Mouse (Mus musculus) midbrain, embryonic 12.5 days (tissue): ENCODE data around the gene Atxn7l1. TPM values are rescaled to one million over a fixed set of nuclear protein-coding genes. Genes with fewer than 3 reads are reported as not detected.

ENCODE experiments used
- ATAC-seq: fragments of 200-750 bp; cut with Nextera tagmentation; 2 replicates; pipeline ENCODE4 v1.8.0; 2017; ENCODE audit warnings: low read depth, moderate TSS enrichment, moderate library complexity; ENCODE audit not compliant: low FRiP score
- H3K27ac ChIP-seq: fragments of 300-500 bp; sonication (generic); replicated peaks from 2 replicates; pipeline ENCODE4 v1.5.1; 2016; ENCODE audit warnings: mild to moderate bottlenecking
- H3K27me3 ChIP-seq: fragments of 300-500 bp; sonication (generic); 2 replicates; pipeline ENCODE4 v1.6.1; 2016; ENCODE audit warnings: mild to moderate bottlenecking
- H3K36me3 ChIP-seq: fragments of 300-500 bp; sonication (generic); 2 replicates; pipeline ENCODE4 v1.6.1; 2016
- H3K4me1 ChIP-seq: fragments of 300-500 bp; sonication (generic); 2 replicates; pipeline ENCODE4 v1.6.1; 2016
- H3K4me2 ChIP-seq: fragments of 300-500 bp; sonication (generic); replicated peaks from 2 replicates; pipeline ENCODE4 v1.6.1; 2016; ENCODE audit warnings: mild to moderate bottlenecking, moderate library complexity
- H3K4me3 ChIP-seq: fragments of 300-500 bp; sonication (generic); 2 replicates; pipeline ENCODE4 v1.5.1; 2016; ENCODE audit warnings: mild to moderate bottlenecking
- H3K9ac ChIP-seq: fragments of 300-500 bp; sonication (generic); replicated peaks from 2 replicates; pipeline ENCODE4 v1.6.1; 2016; ENCODE audit warnings: mild to moderate bottlenecking, moderate library complexity
- H3K9me3 ChIP-seq: fragments of 300-500 bp; sonication (generic); 2 replicates; pipeline ENCODE4 v1.6.1; 2016; ENCODE audit warnings: mild to moderate bottlenecking
- WGBS: fragments of 180-500 bp; shearing (Covaris S2); methylation state at CpG from one replicate; pipeline ENCODE4 v1.1.7; 2016; 5-methylcytosine and 5-hydroxymethylcytosine counted together
- polyA plus RNA-seq: library from polyadenylated mRNA; unstranded; fragments of >200 nt; fragmentation: Nextera tagmentation; extraction: Ambion mirVana; gene quantifications from 2 replicates; pipeline ENCODE4 v1.2.1, GENCODE M21; 2016

Gene Atxn7l1
- polyA plus RNA-seq, 1 experiment from 2014 or later = 11.3 TPM

GRCm38 (mm10) chr12:33285933-33286649 lies 138.6 kb downstream of the Atxn7l1 start:
- no peak overlapping the region for H3K27ac ChIP-seq
- H3K4me1 ChIP-seq = peaks cover 20% of the 10 kb centered on the region
- 21% methylated on average over 9 of the region's 9 CpGs for WGBS
- no peak overlapping the region for H3K4me2 ChIP-seq
- no peaks in the 10 kb centered on the region for H3K36me3 ChIP-seq
- no peaks in the 10 kb centered on the region for H3K9me3 ChIP-seq
- peak; percentile 48; the same call in 1 of the 2 replicates for ATAC-seq
- H3K4me3 ChIP-seq = no peak overlapping the region
- no peak overlapping the region for H3K9ac ChIP-seq
- no peaks in the 10 kb centered on the region for H3K27me3 ChIP-seq

DNA sequence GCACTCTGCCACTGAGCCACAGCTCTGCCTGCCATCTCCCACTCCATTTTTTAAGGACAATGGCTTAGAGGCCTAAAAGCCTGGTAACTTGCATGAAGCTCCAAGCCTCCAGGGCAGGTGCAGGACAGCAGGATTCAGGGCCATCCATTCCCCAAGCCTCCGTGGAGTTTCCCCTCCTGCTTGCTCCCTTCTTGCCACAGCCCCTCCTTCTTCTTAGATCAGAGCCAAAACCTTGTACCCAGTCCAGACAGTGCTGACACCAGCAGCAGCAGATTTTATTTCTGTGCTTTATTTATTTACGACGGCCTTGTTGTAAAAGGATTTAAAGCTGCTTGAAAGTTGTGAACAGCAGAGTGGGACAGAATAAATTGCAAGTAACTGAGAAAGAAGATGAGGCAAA lies 140.2 kb downstream of the Atxn7l1 start:
- 63% methylated on average over 3 of the region's 3 CpGs for WGBS

GRCm38 (mm10) chr12:33288746-33289145 lies 141.3 kb downstream of the Atxn7l1 start:
- peaks cover 20% of the 10 kb centered on the region for H3K4me1 ChIP-seq
- H3K4me2 ChIP-seq = no peak overlapping the region
- no peak for ATAC-seq
- H3K27ac ChIP-seq = no peak overlapping the region
- no peaks in the 10 kb centered on the region for H3K36me3 ChIP-seq
- H3K27me3 ChIP-seq = no peaks in the 10 kb centered on the region
- WGBS = 68% methylated on average over 2 of the region's 2 CpGs
- no peaks in the 10 kb centered on the region for H3K9me3 ChIP-seq
- H3K9ac ChIP-seq = no peak overlapping the region
- H3K4me3 ChIP-seq = no peak overlapping the region

More for the DNA sequence above, 140.2 kb downstream of the Atxn7l1 start:
- Histone ChIP-seq H3K27ac (no peak overlapping the region), H3K9me3 (no peaks in the 10 kb centered on the region), H3K9ac (no peak overlapping the region), H3K4me3 (no peak overlapping the region), H3K27me3 (no peaks in the 10 kb centered on the region), H3K4me1 (peaks cover 20% of the 10 kb centered on the region), H3K4me2 (no peak overlapping the region), H3K36me3 (no peaks in the 10 kb centered on the region)
- no peak for ATAC-seq

DNA sequence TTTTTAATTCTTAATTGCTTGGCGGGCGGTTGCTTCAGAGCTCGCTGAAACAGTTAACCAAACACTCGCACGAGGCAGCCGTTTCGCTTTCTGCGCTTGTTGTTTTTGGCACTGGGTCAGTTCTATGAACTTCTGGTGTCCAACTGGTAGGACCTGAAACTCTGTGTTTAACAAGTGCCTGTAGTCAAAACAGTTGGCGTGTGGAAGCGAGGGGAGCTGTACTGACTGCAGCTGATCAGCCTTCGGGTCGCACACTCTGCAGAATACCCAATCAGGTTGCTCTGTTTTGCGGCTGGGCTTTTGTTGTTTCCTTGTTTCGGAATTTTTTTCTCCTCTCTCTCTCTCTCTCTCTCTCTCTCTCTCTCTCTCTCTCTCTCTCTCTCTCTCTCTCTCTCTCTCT lies 154.6 kb downstream of the Atxn7l1 start:
- no peaks in the 10 kb centered on the region for H3K36me3 ChIP-seq
- H3K9me3 ChIP-seq = no peaks in the 10 kb centered on the region
- peaks cover 16% of the 10 kb centered on the region for H3K4me1 ChIP-seq
- H3K9ac ChIP-seq = peak overlapping the region; percentile 37
- peak overlapping the region; percentile 85 for H3K4me2 ChIP-seq
- ATAC-seq = peak; percentile 77
- peak overlapping the region; percentile 41 for H3K4me3 ChIP-seq
- no peak overlapping the region for H3K27ac ChIP-seq
- peaks cover 21% of the 10 kb centered on the region for H3K27me3 ChIP-seq
- under 1% methylated on average over 14 of the region's 14 CpGs for WGBS

DNA sequence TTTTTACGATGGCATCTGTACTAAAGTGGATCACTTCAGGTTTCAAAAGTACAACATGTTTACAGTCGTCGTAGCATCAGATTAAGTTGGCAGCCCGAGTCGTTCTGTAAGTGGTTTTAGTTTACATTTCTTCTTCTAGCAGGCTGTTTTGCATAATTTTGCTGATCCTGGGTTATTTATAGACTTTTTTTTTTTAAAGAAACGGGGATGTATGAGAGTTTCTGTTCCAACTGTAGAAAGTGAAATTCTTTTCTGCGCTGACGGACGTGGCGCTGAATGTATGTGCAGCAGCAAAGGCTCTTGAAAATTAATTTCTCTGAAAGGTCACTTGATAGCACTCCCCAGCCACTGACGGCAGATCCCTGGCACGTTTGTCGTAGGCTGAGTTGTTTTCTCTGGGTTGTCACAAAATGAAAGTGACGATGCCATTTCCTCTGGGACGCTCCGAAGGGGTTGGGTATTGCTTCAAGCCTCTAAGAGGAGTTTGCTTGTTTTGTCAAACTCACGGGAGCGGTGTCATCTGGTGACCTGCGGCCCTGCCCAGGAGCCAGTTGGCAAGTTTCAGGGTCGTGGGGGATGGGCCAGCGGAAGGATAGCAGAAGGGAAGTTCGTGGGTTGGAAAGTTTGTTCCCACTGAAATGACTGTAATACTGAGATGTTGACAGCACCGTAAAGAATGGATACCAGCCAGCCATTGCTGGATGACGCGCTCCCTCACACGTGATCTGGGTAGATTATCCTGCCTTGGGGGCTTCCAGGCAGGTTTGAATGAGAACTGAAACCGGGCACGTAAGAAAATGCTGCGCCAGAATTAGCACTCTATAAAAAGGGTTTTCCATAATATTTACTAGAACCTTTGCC lies 155.3 kb downstream of the Atxn7l1 start:
- Histone ChIP-seq H3K27ac (no peak overlapping the region), H3K4me1 (peaks cover 16% of the 10 kb centered on the region), H3K9ac (peak overlapping the region; percentile 37), H3K4me2 (peak overlapping the region; percentile 85), H3K4me3 (peak overlapping the region; percentile 41), H3K9me3 (no peaks in the 10 kb centered on the region), H3K27me3 (peaks cover 21% of the 10 kb centered on the region), H3K36me3 (no peaks in the 10 kb centered on the region)
- ATAC-seq = peak; percentile 71
- WGBS = under 1% methylated on average over 29 of the region's 29 CpGs

- Histone ChIP-seq H3K9me3 (no peaks in the 10 kb centered on the region), H3K4me2 (peak overlapping the region; percentile 85), H3K4me1 (peaks cover 16% of the 10 kb centered on the region), H3K27me3 (peaks cover 21% of the 10 kb centered on the region), H3K9ac (peak overlapping the region; percentile 37; the same call in 1 of the 2 replicates), H3K27ac (no peak overlapping the region), H3K4me3 (peak overlapping the region; percentile 41), H3K36me3 (no peaks in the 10 kb centered on the region)
- WGBS = 4% methylated on average over 9 of the region's 9 CpGs
- ATAC-seq = peak; percentile 50
Observed at GRCm38 (mm10) chr12:33303384-33303770, 155.9 kb downstream of the Atxn7l1 start.

- Histone ChIP-seq H3K36me3 (no peaks in the 10 kb centered on the region), H3K4me1 (peaks cover 16% of the 10 kb centered on the region), H3K9me3 (no peaks in the 10 kb centered on the region), H3K9ac (no peak overlapping the region), H3K4me3 (no peak overlapping the region), H3K27me3 (peaks cover 19% of the 10 kb centered on the region), H3K27ac (no peak overlapping the region), H3K4me2 (no peak overlapping the region)
- 94% methylated on average over 9 of the region's 9 CpGs for WGBS
- ATAC-seq = no peak
Observed at GRCm38 (mm10) chr12:33305106-33305505, 157.6 kb downstream of the Atxn7l1 start.

DNA sequence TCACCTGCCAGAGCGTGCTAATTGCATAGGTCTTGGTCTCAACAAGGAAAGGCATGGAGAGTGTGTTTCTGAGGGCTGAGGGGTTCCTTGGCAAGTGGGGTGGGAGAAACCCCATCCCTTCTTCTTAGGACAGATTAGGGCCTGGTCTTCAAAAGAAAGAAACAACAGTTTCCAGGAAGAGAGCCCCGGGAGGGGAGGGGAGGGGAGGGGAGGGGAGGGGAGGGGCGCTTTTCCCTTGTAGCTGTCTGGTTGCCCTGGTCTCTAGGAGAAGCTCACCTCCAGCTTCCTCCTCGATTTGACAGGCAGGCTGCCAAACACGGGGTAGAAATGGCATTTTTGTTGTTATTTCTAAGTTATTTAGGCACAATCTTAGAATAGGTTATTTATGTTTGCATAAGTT lies 159.0 kb downstream of the Atxn7l1 start:
- H3K27me3 ChIP-seq = peaks cover 9% of the 10 kb centered on the region; the same call in 1 of the 2 replicates
- H3K4me3 ChIP-seq = no peak overlapping the region
- H3K27ac ChIP-seq = no peak overlapping the region
- 83% methylated on average over 3 of the region's 5 CpGs for WGBS
- no peak overlapping the region for H3K9ac ChIP-seq
- no peak overlapping the region for H3K4me2 ChIP-seq
- H3K4me1 ChIP-seq = peaks cover 16% of the 10 kb centered on the region
- no peak for ATAC-seq
- H3K36me3 ChIP-seq = no peaks in the 10 kb centered on the region
- H3K9me3 ChIP-seq = no peaks in the 10 kb centered on the region

- no peak overlapping the region for H3K4me2 ChIP-seq
- ATAC-seq = no peak
- peaks cover 2% of the 10 kb centered on the region; the same call in 1 of the 2 replicates for H3K4me1 ChIP-seq
- 89% methylated on average over 7 of the region's 7 CpGs for WGBS
- no peak overlapping the region for H3K27ac ChIP-seq
- no peak overlapping the region for H3K9ac ChIP-seq
- no peak overlapping the region for H3K4me3 ChIP-seq
- peaks cover 9% of the 10 kb centered on the region; the same call in 1 of the 2 replicates for H3K27me3 ChIP-seq
- H3K36me3 ChIP-seq = no peaks in the 10 kb centered on the region
- H3K9me3 ChIP-seq = no peaks in the 10 kb centered on the region
Observed at GRCm38 (mm10) chr12:33308668-33309067, 161.2 kb downstream of the Atxn7l1 start.

DNA sequence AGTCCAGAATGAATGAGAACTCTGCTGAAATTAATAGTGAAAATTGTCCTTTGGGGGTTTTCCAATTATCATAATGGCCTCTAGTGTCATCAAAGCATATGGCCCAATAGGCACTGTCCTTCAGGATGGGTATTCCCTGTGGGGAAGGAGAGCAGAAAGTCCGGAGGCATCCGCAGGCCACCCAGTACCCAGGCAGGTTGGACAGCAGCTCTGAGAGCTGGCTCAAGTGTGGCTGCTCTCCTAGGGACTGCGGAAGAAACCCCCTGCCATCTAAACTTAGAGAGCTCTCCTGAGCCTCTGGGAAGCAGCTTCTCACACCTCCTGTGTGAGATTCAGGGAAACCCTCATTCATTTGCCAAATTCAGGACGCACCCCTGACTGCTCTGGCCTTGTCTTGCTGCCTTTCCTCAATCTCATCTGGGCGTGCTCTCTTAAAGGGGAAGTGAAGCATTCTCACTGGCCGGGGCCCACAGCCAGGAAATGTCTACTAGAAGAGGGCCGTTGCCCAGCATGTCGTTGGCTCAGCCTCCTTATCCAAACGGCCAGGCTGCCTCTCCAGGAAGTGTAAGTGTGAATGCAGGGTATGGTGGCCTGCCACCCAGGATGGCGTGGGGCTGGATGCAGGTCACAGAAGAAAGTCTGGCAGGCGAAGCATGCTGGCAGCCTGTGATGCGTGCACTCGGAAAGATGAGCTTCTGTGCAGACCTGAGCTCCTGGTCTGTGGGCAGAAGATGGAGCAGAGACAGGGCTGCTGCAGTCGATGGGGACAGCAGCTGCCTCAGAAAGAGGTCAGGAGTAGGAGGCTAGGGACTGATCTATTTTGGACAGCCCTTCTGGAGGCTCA lies 166.6 kb downstream of the Atxn7l1 start:
- Histone ChIP-seq H3K27ac (no peak overlapping the region), H3K4me2 (no peak overlapping the region), H3K36me3 (no peaks in the 10 kb centered on the region), H3K4me1 (peaks cover 7% of the 10 kb centered on the region; the same call in 1 of the 2 replicates), H3K9ac (no peak overlapping the region), H3K27me3 (no peaks in the 10 kb centered on the region), H3K9me3 (no peaks in the 10 kb centered on the region), H3K4me3 (no peak overlapping the region)
- ATAC-seq = no peak
- 37% methylated on average over 14 of the region's 14 CpGs for WGBS

GRCm38 (mm10) chr12:33314924-33315643 lies 167.6 kb downstream of the Atxn7l1 start:
- H3K9me3 ChIP-seq = no peaks in the 10 kb centered on the region
- no peak for ATAC-seq
- H3K4me1 ChIP-seq = peaks cover 7% of the 10 kb centered on the region; the same call in 1 of the 2 replicates
- WGBS = 86% methylated on average over 16 of the region's 16 CpGs
- no peak overlapping the region for H3K4me2 ChIP-seq
- no peak overlapping the region for H3K9ac ChIP-seq
- no peaks in the 10 kb centered on the region for H3K36me3 ChIP-seq
- H3K27me3 ChIP-seq = no peaks in the 10 kb centered on the region
- no peak overlapping the region for H3K27ac ChIP-seq
- no peak overlapping the region for H3K4me3 ChIP-seq
